Mouse (Mus musculus) spleen, adult 10 weeks (tissue): ENCODE measurements around the gene Apoc4. TPM values are rescaled to one million over a fixed set of nuclear protein-coding genes. Genes with fewer than 3 reads are reported as not detected.

Experiments
- polyA plus RNA-seq: library from polyadenylated mRNA; stranded (reverse); fragments of 350-450 nt; fragmentation: Illumina TruSeq; extraction: RNeasy Lipid Tissue Mini Kit (QIAGEN cat#74804); gene quantifications from one replicate; pipeline ENCODE4 v1.2.3, GENCODE M21; 2015; ENCODE audit warnings: low replicate concordance; ENCODE audit not compliant: insufficient read depth

The Apoc4 gene
- not detected for polyA plus RNA-seq

DNA sequence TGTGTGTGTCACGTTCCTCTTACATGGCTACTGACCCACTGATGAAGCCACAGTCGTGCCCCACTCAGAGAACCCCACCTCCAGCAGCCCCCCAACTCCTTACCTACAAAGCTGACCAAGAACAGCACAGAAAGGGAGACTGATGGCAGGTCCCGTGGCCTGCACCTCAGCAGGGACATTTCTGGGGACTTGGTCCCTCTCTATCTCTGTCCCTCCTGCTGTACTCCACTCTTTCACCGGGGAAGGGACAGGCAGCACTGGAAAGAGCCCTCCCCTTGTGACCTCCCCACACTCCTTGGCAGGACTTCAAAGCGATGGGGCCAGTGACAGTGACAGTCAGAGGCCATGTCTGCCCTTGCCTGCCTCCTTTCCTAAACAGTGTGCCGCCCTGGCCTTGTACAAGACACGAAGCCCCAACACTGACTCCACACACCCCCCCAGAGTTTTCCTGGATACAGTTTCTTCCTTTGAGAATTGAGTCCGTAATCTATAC, at the start of gene Apoc4, which contains the start of gene Gm44805:
Apoc4 (minus strand) TSS at position 278 of the 493 bp plus-strand sequence.
Gm44805 (minus strand) TSS at position 222 of the 493 bp plus-strand sequence.

DNA sequence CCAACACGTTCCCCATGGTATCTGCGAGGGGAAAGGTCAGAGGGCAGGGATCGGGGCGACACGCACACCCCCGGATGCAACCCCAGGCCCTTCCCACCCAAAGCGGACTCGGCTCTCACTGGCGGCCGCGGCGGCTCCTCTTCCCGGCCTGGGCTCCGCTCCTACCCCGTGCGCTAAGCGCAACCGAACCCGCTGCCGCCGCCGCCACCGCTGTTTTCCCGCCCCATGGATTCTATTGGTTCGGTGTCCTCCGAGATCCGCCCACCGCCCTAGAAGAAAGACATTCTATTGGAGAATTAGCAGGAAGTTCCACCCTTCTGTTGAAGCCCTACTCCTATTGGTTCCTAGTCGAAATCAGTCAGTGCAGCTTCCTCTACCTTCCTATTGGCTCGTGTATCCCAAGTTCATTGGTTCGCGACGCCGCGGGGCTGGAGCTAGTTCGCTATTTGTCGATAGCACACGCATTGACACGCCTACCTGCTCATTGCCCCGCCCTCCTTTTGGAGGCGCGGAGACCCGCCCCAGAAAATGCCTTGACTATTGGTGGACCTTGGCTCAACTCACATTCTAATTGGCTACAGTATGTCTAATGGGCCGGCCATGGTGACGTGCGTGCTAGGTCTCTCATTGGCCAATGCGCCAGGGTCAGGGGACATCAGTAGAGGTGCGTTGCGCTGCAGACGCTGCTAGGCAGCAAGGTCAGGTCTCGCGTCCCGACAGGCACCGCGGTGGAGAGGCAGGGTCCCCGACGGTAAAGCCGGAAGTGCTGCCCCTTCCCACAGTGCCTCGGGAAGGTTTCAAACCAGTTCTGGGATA, 34.2 kb upstream of the Apoc4 start, which contains the start of gene Tomm40:
Tomm40 (minus strand) TSS at position 200 of the 816 bp plus-strand sequence.

DNA sequence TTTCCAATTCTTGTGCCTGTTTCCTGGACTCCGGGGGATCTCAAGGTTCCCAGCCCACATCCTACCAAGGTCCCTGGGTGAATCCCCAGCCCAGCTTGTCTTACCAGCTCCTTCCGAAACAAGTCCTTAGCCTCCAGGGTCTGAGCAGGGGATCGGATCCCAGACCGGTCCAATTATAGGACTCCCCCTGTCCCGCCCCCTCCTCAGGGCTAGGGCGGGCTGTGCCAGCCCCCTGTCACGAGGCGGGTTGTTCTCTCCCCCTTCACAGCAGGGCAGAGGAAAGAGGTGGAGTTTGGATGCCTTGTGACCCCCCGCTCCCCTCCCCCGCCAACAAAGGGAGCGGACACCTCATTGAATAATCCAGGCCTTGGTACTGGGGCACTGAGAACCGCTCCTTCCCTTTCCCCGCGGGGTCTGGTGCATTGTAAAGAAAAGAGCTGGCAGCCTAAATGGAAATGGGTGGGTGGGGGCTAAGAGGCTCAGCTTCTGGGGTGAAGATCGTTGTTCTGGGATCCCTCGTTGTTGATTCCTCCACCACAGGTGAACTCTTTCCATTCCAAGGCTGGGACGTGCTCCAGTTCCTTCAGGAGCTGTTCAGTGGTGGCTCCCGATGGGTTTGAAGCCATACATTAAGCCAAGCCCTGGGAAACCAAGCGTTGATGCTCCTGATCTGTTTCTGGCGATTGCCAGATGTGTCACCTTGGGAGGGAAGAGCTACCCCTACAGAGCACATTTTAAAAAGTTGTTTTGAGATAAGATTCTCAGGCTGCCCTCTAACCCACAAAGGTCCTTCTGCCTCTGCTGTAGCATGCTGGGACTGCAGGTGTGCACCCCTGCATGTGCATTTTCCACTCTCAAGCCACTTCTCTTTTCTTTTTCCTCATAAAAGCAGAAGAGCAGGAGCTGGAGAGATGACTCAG, 17.9 kb upstream of the Apoc4 start, which contains the start of gene Apoe:
Apoe (minus strand) TSS at position 282 of the 920 bp plus-strand sequence.

DNA sequence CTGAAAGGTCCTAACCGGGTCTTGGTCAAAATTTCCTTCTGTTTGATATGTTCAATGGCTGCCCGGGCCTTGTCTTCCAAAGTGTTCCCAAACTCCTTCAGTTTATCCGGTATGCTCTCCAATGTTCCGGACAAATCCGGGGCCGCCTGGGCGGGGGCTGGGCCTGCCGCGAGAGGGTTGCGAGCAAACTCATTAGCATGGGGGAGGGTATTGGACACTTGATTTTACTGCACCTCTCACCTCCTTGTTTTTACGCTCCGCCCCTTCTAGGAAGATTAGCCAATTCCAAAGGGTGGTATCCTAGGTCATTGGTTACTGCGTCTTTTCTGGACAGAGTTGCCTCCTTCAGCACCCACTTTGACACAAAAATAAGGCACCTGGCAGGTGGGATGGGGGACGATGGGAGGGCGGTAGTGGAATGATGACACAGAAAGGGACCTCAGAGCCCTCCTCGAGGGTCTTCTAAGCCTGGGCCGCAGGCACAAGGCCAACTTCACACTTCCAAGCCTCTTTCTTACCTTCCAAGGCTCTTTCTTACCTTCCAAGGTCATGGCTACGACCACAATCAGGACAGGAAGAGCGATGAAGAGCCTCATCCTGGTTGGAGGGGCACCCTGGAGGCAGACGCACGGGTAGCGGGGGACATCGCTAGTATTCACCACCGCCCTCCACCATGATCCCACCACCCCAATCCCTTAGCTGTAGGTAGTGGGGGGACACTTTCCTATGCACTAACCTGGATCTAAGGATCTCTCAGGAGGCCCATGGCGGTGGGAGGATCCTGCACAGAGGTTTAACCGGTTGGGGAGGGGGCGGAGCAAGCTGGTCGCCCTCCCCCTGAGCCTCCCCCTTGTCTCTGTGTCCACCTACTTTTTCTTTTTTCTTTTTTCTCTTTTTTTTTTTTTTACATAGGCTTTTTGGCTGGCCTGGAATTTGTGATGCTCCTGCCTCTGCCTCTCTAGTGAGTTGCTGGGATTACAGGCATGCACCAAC, 10.9 kb upstream of the Apoc4 start, which contains the start of gene Apoc1:
Apoc1 (minus strand) TSS at position 788 of the 993 bp plus-strand sequence.

DNA sequence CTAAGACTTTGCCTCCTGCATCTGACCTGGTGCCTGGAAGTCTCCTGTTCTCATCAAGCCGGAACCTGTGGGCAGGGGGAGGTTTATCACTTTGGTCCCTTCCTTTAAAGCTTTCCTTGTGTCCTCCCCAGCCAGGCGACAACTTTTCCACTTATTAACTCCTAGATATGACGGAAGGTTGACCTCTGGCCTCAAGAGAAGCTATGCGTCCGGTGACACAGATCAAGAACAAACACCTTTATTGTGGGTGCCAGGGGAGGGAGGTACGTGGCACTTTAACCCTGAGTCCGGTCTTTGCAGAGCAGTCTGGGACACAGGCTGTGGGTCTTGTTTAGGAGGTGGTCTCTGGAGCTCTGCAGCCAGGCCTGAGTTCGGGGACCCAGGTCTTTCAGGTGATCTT, 3.4 kb downstream of the Apoc4 start, which contains the start of gene Apoc2:
Apoc2 (minus strand) TSS at position 70 of the 400 bp plus-strand sequence.

DNA sequence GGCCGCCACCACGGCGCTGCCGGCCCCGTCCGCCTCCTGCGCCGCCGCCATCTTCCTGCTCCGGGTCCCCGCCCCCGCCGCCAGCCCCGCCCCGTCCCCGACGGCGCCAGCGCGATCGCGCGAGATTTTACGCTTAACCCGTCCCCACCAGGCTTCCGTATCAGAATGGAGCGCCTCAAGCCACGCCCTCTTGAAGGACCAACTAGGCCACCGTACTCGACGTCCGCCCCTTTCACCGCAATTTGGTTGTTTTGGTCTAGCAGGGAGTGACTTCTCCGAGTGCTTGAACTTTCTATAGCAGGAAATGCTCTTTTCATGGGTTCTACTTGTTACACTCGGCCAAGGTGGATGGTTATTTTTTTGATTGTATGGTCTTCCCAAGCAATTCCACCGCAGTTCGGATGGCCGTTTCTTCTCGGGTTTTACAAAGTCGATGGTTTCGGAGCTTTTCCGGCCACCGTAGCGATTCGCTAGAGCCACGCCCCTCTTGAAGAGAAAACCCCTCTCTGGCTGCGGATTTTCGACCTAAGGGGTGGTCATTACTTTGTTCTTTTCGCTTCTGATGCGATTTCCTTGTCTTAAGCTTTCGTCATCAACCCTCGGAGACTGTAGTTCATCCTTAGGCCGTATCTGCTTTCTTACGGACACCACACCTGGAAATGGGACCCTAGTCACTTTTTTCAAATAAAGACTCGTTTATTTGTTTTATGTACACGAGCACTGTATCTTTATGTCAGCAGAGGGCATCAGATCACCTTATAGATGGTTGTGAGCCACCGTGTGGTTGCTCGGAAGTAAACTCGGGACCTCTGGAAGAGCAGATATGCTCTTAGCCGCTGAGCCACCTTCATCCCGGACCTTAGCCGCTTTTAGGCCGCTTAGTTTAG, 16.1 kb downstream of the Apoc4 start, which contains the start of gene Clptm1:
Clptm1 (minus strand) TSS at position 79 of the 887 bp plus-strand sequence.

DNA sequence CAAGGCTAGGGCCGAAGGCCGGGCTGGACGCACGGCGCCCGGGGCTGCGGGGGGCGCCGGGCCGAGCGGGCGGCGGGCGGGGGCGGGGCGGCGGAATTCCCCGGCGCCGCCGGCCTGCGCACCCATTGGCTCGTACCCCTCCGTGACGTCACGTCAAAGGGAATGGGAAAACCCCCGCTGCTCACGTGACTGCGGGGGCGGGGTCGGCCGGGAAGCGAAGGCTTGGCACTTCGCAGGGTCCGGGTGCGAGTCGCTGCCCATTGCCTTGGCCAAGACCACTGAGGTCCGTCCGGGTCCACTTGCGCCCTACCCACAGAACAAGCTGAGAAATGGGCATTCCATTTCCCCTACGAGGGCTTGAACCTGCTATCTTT, 51.9 kb downstream of the Apoc4 start, which contains the start of gene Relb:
Relb (minus strand) TSS at position 78 of the 374 bp plus-strand sequence.

Other genes starting within 250 kb of the Apoc4 start
- gene Mark4, start 222.7 kb downstream of the Apoc4 start, polyA plus RNA-seq: 9.6 TPM
- 2.4 TPM for gene Exoc3l2, start 218.1 kb downstream of the Apoc4 start, polyA plus RNA-seq
- 8.9 TPM for gene Bloc1s3, start 173.1 kb downstream of the Apoc4 start, polyA plus RNA-seq
- gene Trappc6a, start 173.1 kb downstream of the Apoc4 start, polyA plus RNA-seq: 4.6 TPM
- 0.26 TPM for gene Nkpd1, start 163.6 kb downstream of the Apoc4 start, polyA plus RNA-seq
- gene Ppp1r37, start 118.4 kb downstream of the Apoc4 start, polyA plus RNA-seq: 6.9 TPM
- gene Zfp296, start 104.2 kb downstream of the Apoc4 start, polyA plus RNA-seq: 2.5 TPM
- 77.3 TPM for gene Gemin7, start 103.9 kb downstream of the Apoc4 start, polyA plus RNA-seq
- gene Clasrp, start 77.0 kb downstream of the Apoc4 start, polyA plus RNA-seq: 39.0 TPM
- gene Relb, start 52.0 kb downstream of the Apoc4 start, polyA plus RNA-seq: 33.2 TPM
- 90.3 TPM for gene Clptm1, start 16.4 kb downstream of the Apoc4 start, polyA plus RNA-seq
- gene Apoc2, start 3.5 kb downstream of the Apoc4 start, polyA plus RNA-seq: 2.6 TPM
- gene Gm44805, start 56 bp downstream of the Apoc4 start, polyA plus RNA-seq: not detected
- gene Apoc1, start 11.2 kb upstream of the Apoc4 start, polyA plus RNA-seq: 27.6 TPM
- gene Apoe, start 17.7 kb upstream of the Apoc4 start, polyA plus RNA-seq: 297 TPM
- gene Tomm40, start 34.0 kb upstream of the Apoc4 start, polyA plus RNA-seq: 9.2 TPM
- 6.5 TPM for gene Nectin2, start 69.0 kb upstream of the Apoc4 start, polyA plus RNA-seq
- 2.9 TPM for gene Bcam, start 89.5 kb upstream of the Apoc4 start, polyA plus RNA-seq
- 0.40 TPM for gene Cblc, start 115.3 kb upstream of the Apoc4 start, polyA plus RNA-seq
- gene Bcl3, start 141.3 kb upstream of the Apoc4 start, polyA plus RNA-seq: 48.7 TPM
- gene Gm19345, start 170.5 kb upstream of the Apoc4 start, polyA plus RNA-seq: not detected
- 1.2 TPM for gene Ceacam16, start 179.8 kb upstream of the Apoc4 start, polyA plus RNA-seq
- 0.32 TPM for gene Ceacam19, start 206.5 kb upstream of the Apoc4 start, polyA plus RNA-seq
- 22.2 TPM for gene Pvr, start 239.7 kb upstream of the Apoc4 start, polyA plus RNA-seq